Mouse (Mus musculus) stomach, postnatal 0 days (tissue): Measurements from ENCODE around the gene Auts2.

Source experiments
- CTCF ChIP-seq: IDR thresholded peaks from 2 replicates; pipeline ENCODE4 v1.5.1; 2016; ENCODE audit warnings: antibody characterized with exemption, low read depth, mild to moderate bottlenecking, moderate library complexity
- EP300 ChIP-seq: optimal IDR thresholded peaks from 2 replicates; pipeline ENCODE3; 2016; ENCODE audit warnings: antibody characterized with exemption

- TF ChIP-seq CTCF (no peak), EP300 (no peak)
Observed at GRCm38 (mm10) chr5:132375130-132375529, 168.0 kb downstream of the Auts2 start.
